Mouse (Mus musculus) thymus, postnatal 10 days (tissue): Measurements from ENCODE around the gene Nav2.

Experiments
- DNase-seq, 2 experiments: peaks; one replicate each; pipeline ENCODE4 v3.0.0; 2021; ENCODE audit warnings: low spot score in 2 of 2

Gene Nav2

GRCm38 (mm10) chr7:48934816-48935215, 26.3 kb downstream of the Nav2 start:
- no peak for DNase-seq

DNA sequence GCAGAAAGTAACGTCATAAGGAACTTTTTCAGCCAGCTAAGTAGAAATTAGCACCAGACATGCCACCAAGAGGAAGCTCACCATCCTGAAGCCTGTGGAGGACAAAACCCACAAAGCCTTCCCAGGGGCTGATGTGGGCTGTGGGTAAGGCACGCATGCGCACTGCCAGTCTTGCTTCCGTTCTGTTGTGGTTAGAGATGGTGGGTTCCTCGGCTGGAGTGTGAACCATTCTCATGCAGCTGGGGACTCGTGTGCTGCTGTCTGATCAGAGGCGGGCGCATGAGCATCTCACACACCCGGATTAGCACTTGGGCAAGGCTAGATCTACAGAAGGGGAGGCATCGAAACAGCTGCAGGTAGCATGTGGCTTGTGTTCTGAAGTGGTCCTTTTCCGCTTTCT, 29.0 kb downstream of the Nav2 start:
- DNase-seq: peak; percentile 86 to 88

DNA sequence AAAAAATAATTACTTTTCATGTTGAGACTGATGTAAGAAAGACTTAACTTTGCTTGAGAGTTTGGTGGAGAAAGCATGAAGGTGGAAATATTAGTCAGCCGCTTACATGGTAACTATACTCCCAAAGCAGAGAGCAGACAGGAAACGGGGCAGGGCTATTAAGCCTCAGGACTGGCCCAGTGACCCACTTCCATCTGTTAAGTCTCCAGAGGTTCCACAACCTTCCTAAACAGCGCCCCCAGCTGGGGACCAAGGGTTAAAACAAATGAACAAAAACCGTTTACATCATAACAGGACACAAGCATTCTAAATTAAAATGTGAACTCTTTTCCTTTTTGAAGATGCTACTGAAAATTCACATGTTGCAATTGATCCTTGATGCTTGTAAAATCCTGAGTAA, 29.7 kb downstream of the Nav2 start:
- peak; percentile 15 to 18 for DNase-seq

GRCm38 (mm10) chr7:48948381-48949108, 40.0 kb downstream of the Nav2 start:
- DNase-seq: no peak

DNA sequence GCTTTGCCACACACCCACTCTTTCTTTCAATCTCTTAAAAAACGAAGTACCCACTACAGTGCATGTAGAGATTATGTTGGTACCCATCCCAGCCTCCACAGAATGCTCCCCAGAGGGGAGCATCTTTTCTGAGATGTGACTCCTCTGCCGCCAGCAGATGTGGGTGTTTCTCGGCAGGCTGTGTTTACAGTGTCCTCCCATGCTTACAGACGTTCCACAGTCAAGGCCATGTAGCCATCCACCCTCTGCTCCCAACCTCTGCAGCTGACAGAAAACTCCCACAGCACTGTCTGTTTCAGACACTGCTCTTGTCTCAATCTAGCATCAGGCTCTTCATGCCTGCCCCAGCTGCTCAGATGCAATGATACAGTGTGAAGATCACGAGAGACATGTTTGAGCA, 46.0 kb downstream of the Nav2 start:
- DNase-seq: no peak

- DNase-seq: peak in 1 of 2 experiments; percentile 11
These were observed 50.2 kb downstream of the Nav2 start for GRCm38 (mm10) chr7:48958528-48959315.

GRCm38 (mm10) chr7:48959316-48959661, 50.8 kb downstream of the Nav2 start:
- DNase-seq: no peak

GRCm38 (mm10) chr7:48960152-48960551, 51.6 kb downstream of the Nav2 start:
- no peak for DNase-seq

GRCm38 (mm10) chr7:48961501-48961900, 53.0 kb downstream of the Nav2 start:
- no peak for DNase-seq

- no peak for DNase-seq
These were observed 53.4 kb downstream of the Nav2 start for GRCm38 (mm10) chr7:48961935-48962334.

DNA sequence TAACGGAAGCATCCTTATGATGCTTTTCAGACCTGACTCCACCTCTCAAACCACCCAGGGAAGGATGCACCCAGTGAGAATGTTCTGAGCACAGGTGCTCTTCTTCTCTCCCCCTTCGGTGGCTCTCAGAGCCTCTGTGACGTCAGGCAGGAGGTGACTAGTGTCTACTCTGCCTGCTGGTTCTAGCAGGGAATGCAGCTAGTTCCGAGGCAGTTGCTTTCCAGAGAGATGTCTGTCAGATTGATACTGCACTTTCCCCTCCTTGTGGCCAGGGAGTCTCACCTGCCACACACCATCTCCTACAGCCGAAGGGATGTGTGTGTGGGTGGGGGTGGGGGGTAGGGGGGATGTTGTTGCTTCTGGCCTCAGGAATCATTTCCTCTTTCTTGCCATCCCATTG, 54.6 kb downstream of the Nav2 start:
- no peak for DNase-seq

- no peak for DNase-seq
These were observed 55.0 kb downstream of the Nav2 start for GRCm38 (mm10) chr7:48963554-48963953.

GRCm38 (mm10) chr7:48965796-48966512, 57.4 kb downstream of the Nav2 start:
- no peak for DNase-seq

DNA sequence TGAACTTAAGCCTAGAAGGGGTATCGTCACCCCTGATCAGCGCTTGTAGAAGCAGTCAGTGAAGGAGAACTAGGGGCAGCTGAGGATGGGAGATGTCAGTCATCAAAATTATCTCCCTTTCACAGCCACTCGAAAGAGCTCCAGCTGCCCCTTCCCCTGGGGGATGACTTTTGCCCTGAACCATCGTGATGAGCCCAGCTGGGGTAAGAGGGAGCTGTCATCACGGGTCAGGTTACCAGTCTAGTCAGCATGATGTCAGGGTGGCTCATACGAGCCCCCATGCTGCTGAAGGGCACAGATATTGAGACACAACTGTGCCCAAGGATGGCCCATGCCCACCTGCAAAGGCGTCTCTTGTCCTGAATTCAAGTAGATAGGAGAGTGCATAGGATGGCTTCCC, 72.5 kb downstream of the Nav2 start:
- no peak for DNase-seq

DNA sequence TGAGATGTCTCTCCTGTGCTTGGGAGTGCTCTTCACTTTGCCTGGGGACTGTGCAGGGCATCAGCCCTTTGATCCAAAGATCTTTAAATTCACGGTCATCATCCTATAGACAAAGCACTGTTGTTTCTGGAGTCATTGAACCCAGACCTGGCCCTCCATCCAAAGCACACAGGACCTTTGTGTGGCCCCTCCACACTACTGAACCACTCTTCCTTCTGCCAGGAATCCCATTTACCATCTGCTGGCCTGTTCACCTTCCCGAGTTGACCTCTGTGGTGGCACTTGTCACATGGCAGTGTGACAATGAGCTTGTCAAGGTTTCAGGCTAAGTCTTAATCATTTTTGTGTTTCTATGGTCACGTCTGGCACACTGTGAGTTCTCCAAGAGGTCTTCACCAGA, 73.3 kb downstream of the Nav2 start:
- DNase-seq: no peak

GRCm38 (mm10) chr7:48982573-48982972, 74.1 kb downstream of the Nav2 start:
- DNase-seq: no peak

DNA sequence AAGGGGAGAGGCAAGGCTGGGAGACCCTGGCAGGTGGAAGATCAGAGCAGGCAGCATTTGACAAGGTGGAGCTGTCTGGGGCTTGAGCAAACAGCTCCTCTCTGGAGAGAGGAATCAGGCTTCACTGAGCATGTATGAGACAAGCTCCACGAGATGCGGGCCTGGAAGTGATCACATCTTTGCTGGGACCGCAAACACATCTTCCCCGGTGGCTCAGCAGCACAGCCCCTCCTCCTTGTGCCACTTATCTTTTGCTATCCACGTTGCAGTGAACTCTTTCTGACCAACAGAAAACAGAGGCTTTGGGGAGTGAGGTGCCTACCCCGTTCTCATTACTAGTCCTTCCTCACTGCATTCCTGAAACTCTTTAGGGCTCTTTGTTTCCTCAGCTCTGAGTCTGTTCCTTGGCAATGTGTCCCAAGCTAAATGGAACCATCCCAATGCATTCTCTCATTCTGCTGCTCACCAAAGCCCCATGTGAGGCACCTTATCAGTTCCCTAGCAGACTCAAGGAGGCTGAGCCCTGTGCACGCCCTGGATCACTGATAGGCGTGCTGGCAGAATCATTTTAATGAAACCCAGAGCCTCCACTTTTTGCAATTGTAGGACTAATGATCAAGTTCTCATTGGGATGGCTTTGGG, 83.5 kb downstream of the Nav2 start:
- no peak for DNase-seq

DNA sequence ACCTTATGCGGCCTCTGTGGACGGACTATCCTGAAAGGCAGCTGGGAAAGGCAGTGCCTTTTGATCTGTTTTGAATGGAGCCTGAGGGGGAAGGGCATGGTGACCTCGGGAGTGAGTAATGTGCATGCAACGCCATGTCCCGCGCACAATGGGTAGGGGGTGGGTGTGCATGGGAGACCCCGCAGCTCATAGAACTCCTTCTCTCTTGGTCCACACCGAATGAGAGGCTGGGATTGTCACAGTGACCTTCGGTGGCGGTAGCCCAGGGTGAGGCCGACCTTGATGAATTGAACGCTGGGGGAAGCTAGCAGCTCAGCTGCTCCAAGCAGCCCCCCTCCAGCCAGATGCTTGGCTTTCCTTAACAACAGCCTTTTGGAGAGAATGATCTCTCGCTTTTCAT, 86.7 kb downstream of the Nav2 start:
- DNase-seq: no peak

DNA sequence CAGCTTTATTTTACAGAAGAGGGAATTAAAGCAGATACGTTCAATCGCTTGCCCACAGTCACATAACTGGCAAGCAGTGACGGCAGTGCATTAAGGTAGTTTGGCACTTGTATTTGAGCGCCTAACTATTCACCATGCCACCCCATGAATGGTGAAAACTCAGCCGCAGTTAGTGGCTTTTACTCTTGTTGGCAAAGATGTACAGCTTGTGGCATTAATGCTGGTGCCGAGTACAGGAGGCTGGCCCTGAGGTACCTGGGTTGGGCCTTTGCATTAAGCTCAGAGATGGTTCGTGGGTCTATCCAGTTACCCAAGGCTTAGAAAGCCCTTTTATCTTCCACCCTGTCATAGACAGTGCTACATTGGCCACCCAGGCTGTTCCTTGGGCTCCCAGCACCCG, 87.2 kb downstream of the Nav2 start:
- no peak for DNase-seq

DNA sequence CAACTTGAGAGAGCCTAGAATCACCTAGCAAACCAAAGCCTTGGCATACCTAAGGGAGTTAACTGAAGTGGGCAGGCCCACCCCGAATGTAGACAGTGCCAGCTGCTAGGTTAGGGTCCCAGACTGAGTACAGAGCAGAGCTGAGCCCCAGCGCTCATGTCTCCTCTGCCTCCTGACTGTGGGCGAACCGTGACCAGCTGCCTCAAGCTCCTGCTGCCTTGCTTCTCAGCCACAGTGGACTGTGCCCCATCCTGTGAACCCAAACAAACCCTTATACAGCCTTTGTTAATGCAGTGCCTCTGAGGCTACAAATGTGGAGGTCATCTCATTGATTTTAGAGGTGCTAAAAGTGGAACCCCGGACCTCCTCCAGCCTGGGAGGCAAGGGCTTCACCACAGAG, 88.3 kb downstream of the Nav2 start:
- DNase-seq: no peak

DNA sequence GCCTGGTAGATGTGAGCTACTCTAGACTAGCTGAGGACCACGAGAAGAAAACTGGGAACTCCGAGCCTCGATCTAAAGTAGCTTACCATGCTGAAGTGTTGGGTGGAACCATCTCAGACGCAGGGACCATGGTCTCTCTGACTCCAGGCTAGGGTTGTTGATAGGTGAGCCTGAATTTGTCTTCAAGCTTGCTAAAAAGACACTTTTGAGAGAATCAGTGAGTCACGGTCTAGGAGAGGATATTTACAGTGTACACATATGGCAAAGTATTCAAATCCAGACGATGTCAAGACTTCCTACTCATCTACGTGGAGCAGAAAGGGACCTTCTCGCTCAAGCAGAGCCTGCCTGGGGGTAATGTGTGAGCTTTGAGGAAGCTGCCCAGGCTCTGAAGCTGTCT, 89.6 kb downstream of the Nav2 start:
- DNase-seq: no peak

DNA sequence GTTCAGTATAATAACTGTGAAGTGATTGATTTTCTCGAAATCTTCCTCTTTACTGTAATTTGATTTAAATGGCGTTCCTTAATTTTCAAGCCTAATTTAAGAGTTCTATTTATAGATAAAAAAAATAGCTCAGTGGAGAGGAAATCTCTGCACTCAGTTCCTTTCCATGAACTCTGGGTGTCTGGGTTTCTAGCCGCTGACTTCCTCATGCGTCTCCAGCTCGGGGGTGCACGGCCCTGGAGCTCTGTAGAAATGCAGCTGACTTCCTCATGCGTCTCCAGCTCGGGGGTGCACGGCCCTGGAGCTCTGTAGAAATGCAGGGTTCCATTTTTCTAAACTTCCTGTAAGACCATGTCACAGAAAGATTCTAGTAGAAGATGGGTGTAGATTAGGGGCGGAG, 90.1 kb downstream of the Nav2 start:
- no peak for DNase-seq
